Mouse (Mus musculus) bone marrow, adult 2 months (tissue): Measurements from ENCODE around the gene Mest. TPM values are rescaled to one million over a fixed set of nuclear protein-coding genes. Genes with fewer than 3 reads are reported as not detected.
A peak's percentile ranks its signal among the peaks of the same experiment; 100 is the strongest.

Experiments
- H3K27ac ChIP-seq: fragments of 200-500 bp; 2 replicates; pipeline ENCODE4 v1.5.1; 2012; ENCODE audit warnings: low read depth, mild to moderate bottlenecking, control low read depth, inconsistent platforms, low read length; ENCODE audit not compliant: control insufficient read depth, poor library complexity, insufficient read depth
- H3K4me1 ChIP-seq: fragments of 200-500 bp; 2 replicates; pipeline ENCODE4 v1.6.1; 2011; ENCODE audit warnings: low read length; ENCODE audit not compliant: control insufficient read depth, insufficient read depth
- H3K4me3 ChIP-seq: fragments of 200-500 bp; replicated peaks from 2 replicates; pipeline ENCODE3; 2011; ENCODE audit warnings: mild to moderate bottlenecking, low read depth, low read length, control low read depth; ENCODE audit not compliant: control insufficient read depth
- CTCF ChIP-seq: fragments of 200-500 bp; IDR thresholded peaks from 2 replicates; pipeline ENCODE4 v1.5.1; 2011; ENCODE audit warnings: low read length, control low read depth; ENCODE audit not compliant: control insufficient read depth, insufficient read depth
- POLR2A ChIP-seq: fragments of 200-500 bp; IDR thresholded peaks from 2 replicates; pipeline ENCODE4 v1.6.1; 2011; ENCODE audit warnings: low read depth, mild to moderate bottlenecking, control low read depth, low read length, borderline replicate concordance; ENCODE audit not compliant: control insufficient read depth
- WGBS: fragments of 180-500 bp; shearing (Covaris S2); methylation state at CpG from one replicate; pipeline ENCODE4 v1.1.7; 2018; 5-methylcytosine and 5-hydroxymethylcytosine counted together
- polyA plus RNA-seq: library from polyadenylated mRNA; stranded (reverse); fragments of >200 nt; gene quantifications from 2 replicates; pipeline ENCODE4 v1.2.4, GENCODE M21; 2011; ENCODE audit warnings: low replicate concordance; ENCODE audit not compliant: missing spikeins, insufficient read depth, insufficient read length

Mest gene
- polyA plus RNA-seq, 1 experiment = 8.2 TPM

DNA sequence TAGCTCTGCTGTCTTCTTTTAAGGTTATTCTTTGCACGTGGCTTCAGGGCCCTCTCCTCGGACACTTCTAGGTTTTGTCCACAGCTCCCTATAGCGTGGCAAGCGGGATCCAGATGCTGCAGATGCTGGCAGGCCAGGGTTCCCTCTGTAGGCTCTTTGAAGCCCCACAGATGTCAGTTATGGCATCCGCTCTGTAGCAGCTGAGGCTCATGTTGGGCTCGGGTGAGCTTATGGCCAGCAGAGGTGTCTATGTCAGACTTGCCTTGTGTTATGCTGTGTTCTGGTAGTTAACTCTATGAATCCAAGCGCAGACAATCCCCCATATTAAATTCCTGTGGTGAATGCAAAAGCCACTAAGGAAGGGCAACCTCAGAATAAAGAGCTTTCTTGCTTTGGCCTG is 42.9 kb upstream of the Mest start:
- WGBS = 88% methylated on average over 7 of the region's 7 CpGs
- Histone ChIP-seq H3K4me1 (no peaks in the 10 kb centered on the region), H3K4me3 (no peak overlapping the region), H3K27ac (no peak overlapping the region)
- TF ChIP-seq POLR2A (no peak), CTCF (no peak)

DNA sequence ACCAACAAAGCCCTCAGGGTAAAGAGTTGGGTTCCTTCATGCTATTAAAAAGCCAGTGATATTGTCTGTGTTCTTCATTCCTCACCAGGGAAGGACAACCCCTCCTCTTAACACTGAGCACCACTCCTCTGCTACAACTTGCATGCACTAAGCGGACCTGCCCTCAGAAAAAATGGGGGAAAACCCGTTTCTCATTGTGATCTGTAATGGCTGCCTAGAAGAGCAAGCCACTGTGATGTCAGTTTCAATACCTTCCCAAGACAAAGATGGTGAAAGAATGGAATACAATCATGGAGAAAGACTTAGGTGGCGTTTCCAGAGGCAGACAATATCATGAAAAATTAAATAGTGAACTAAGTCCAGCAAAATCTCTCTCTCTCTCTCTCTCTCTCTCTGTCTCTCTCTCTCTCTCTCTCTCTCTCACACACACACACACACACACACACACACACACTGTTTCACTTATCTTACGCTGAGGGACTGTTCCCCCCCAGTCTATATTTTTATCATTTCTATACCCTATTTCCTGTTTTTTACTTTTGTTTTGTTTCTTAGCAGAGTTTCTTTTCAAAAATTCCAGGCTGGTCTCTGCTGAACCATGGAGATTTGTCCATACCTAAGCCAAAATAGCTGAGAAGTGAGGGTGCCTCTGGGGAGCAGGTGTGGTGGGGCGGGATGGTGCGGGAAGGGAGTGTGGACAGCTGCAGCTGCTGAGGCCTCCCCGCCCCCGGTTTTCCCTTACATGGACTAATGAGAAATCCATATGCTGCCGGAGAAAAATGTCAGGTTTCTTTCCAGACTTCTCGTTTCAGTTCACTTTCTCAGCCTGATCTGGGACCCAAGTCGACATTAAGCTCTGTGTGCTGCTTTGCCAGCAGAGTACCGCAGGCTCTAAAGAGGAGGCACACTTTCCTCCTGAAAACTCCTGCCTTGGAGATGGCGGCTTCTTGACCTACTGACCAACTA is 41.1 kb upstream of the Mest start:
- Histone ChIP-seq H3K4me3 (no peak overlapping the region), H3K4me1 (no peaks in the 10 kb centered on the region), H3K27ac (no peak overlapping the region)
- TF ChIP-seq CTCF (no peak), POLR2A (no peak)
- 72% methylated on average over 13 of the region's 13 CpGs for WGBS

DNA sequence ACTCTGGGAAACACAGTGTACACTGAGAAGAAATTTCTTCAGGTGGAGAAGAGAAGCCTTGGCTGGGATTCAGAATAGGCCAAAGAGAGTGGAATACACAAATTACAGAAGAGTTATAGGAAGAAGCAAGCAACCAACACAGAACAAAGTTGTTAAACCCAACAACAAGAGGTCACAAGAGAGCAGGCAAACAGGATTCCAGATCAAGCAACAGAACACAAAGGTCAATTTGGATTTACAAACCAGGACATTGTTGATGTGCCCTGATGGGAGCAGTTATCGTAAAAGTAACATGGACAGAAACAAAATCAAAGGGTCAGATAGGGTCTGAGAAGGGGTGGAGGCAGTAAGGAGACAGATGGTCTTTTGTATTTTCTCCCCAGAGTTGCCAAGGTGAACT is 38.8 kb upstream of the Mest start:
- TF ChIP-seq POLR2A = no peak
- TF ChIP-seq CTCF = no peak
- H3K4me1 ChIP-seq = no peaks in the 10 kb centered on the region
- no peak overlapping the region for H3K27ac ChIP-seq
- H3K4me3 ChIP-seq = no peak overlapping the region
- WGBS = 95% methylated on average over 1 of the region's 1 CpGs

DNA sequence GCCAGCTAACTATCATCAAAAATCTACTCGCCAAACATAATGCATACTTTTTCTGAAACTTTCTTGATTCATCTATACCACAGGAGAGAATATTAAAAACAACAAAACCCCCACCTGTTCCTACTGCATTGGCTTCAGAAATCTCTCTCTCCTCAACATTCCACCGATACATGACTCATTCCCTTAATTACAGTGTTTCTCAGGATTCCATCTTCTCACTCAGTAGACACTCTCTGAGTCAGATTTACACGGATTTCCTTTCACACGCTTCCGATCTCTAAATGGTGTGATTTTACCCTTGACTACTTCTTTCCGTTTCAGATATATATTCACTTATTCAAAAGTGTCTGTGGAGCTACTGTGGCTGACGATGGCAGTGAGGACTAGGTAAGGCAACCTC is 36.1 kb upstream of the Mest start:
- WGBS = 88% methylated on average over 7 of the region's 7 CpGs
- H3K4me3 ChIP-seq = no peak overlapping the region
- no peak overlapping the region for H3K27ac ChIP-seq
- TF ChIP-seq CTCF = no peak
- TF ChIP-seq POLR2A = no peak
- H3K4me1 ChIP-seq = no peaks in the 10 kb centered on the region

DNA sequence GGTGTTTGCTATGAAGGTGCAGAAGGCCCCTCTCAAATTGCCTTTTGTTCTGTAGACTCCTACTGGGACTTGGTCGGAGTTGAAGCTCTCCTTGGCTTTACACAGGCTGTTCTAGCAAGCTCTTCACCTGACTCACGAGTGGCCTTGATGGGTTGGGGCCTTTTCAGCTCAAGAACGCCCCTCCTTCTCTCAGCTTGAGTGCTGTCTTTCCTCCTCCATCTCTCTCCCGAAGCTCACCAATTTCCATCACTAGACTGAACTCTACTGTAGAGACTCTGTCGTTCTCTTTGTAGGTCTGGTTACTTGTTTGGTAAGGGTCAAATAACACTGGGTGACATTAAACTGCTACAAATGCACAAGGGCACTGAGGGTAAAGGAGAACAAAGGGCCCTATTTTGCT is 30.5 kb upstream of the Mest start:
- 70% methylated on average over 5 of the region's 5 CpGs for WGBS
- no peak overlapping the region for H3K27ac ChIP-seq

DNA sequence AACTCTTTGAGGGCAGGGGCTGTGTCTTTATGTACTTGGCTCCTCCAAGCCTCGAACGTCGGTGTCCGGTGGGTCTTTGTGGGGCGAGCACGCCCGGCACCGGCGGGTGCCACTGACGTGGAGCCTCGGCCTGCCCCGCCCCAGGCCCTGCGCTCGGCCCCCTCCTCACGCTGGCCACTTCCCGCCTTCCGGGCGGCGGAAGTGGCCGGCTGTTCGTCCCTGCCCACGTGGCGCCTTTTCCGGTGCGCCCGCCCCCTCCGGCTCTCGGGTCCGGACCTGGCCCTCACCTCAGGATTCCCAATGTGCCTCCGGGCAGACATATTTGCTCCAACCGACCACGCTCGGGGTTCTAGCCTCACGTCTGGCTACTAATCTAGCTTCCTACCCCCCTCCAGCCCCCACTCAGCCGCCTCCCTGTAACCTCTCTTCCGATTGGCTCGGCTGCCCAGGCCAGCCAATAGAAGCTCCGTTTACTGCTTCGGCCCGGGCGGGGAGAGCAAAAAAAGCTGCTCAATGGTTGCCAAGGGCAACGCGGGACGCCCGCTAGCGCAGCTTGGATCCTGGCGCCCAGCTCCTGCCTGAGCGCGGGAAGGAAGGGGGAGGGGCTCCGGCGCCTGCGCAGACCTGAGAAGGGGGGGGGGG is 29.9 kb upstream of the Mest start, which contains the start of gene Cep41:
Gene Cep41, minus strand, starts transcription at position 400 of the 642 bp plus-strand sequence.
- H3K4me1 ChIP-seq = no peaks in the 10 kb centered on the region; the same call in 1 of the 2 replicates
- WGBS = 1% methylated on average over 52 of the region's 52 CpGs
- H3K27ac ChIP-seq = peak within 1 kb of the TSS; percentile 78
- peak within 1 kb of the TSS; percentile 98 for H3K4me3 ChIP-seq
- TF ChIP-seq CTCF (no peak), POLR2A (peak; percentile 39; the same call in 1 of the 2 replicates)

More for the DNA sequence above, 30.5 kb upstream of the Mest start:
- TF ChIP-seq POLR2A (no peak), CTCF (no peak)
- Histone ChIP-seq H3K4me3 (peak overlapping the region; percentile 98), H3K4me1 (no peaks in the 10 kb centered on the region; the same call in 1 of the 2 replicates)

DNA sequence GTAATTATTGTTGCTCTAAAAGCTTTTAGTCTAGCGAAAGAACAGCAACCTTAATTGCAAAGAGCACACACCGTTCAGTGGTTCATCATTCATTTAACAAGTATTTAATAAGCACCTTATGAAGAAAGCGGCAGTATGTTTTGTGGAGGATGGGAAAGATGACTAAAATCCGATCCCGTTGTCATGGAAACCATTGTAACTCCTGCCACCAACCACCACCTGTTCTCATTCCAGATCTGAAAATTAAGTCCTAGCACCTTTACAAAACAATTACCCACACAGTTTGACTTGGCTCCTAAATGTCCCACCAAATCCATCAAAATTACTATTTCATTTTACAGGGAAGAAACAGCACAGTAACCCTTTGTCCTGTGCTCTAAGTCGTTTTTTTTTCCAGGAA is 29.1 kb upstream of the Mest start:
- TF ChIP-seq CTCF (no peak), POLR2A (no peak)
- WGBS = 61% methylated on average over 6 of the region's 6 CpGs
- no peak overlapping the region for H3K27ac ChIP-seq
- H3K4me1 ChIP-seq = no peaks in the 10 kb centered on the region; the same call in 1 of the 2 replicates
- no peak overlapping the region for H3K4me3 ChIP-seq

DNA sequence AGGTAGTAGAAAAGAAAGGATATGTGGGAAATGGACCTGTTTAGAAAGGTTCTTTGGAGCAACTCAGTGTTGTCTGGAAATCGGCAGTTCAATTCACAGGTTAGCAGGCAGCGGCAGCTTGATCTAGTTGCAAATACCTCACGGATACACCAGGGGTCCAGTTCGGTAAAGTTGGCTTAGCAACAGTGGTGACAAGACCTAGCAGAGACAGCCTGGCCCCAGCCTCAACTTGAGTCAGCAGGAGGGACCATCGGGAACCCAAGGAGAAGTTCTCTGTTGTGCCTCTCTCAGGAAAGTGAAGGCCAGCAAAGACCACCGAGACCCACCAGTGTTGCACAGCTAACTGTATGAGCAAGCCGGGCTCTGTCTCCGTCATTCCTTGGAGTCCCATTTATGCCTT is 28.2 kb upstream of the Mest start:
- no peak overlapping the region for H3K4me3 ChIP-seq
- no peak overlapping the region for H3K27ac ChIP-seq
- H3K4me1 ChIP-seq = no peaks in the 10 kb centered on the region; the same call in 1 of the 2 replicates
- no peak for TF ChIP-seq CTCF
- 90% methylated on average over 8 of the region's 8 CpGs for WGBS

DNA sequence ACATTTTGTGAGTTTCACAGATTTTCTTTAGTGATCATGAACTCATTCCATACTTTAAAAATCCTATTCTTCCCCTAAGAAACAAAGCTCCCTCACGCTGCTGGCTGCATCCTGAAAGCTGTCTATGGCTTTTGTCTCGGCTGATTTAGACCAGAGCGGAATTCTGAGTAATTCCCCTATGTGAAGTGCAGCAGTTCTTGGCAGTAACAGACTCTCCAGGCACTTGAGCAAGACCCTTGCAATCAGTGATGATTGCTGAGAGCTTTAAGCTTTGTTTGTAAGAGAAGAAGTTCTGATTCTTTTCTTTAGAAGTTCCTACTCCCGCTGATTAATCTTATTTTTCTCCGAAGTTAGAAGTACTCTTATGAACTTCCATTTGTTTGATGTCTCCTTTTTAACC is 25.9 kb upstream of the Mest start:
- WGBS = 91% methylated on average over 5 of the region's 5 CpGs

More for the DNA sequence above, 25.9 kb upstream of the Mest start:
- H3K4me1 ChIP-seq = no peaks in the 10 kb centered on the region; the same call in 1 of the 2 replicates
- H3K4me3 ChIP-seq = no peak overlapping the region
- no peak overlapping the region for H3K27ac ChIP-seq
- no peak for TF ChIP-seq POLR2A
- TF ChIP-seq CTCF = no peak
